In the genomic region with DNA sequence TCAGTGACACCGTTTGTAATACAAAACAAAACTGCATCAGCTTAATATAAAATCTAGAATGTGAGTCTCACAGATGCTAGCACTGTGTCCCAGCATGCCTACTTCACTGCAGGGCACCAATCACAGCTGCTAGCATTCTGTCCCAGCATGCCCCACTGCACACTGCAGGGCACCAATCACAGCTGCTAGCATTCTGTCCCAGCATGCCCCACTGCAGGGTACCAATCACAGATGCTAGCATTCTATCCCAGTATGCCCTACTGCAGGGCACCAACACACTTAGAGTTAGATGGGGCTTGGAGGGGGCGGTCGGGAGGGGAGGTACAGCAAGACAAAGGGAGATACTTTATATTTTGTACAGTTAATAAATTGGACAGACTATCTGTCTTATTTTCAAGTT, we compare ENCODE assay signal across 13 mouse cellular contexts. TPM values are rescaled to one million over a fixed set of nuclear protein-coding genes. Genes with fewer than 3 reads are reported as not detected.
DNase-seq lines count a peak whose midpoint lies in the region; ATAC-seq lines count a peak whose summit lies in the region.
"Had no signal": no experiment of that assay in that cellular context is flagged by ENCODE, and none has a peak within 500 bp of the region (broad histone marks: within the 10 kb centered on the region; RNA-seq: fewer than 3 reads in every experiment).

No protein-coding gene starts in this region.

- H3K36me3 ChIP-seq in neural tube, embryonic 13.5 days, result no peaks in the 10 kb centered on the region
- no peaks in the 10 kb centered on the region for H3K36me3 ChIP-seq in hindbrain, embryonic 15.5 days
- H3K36me3 ChIP-seq: heart, embryonic 13.5 days; stomach, embryonic 15.5 days had no signal

- 0 out of 2 replicates have a peak, but pooled peaks cover 4% of the 10 kb centered on the region for H3K9me3 ChIP-seq in neural tube, embryonic 13.5 days
- no peaks in the 10 kb centered on the region for H3K9me3 ChIP-seq in hindbrain, embryonic 15.5 days
- H3K9me3 ChIP-seq: stomach, embryonic 15.5 days had no signal

- H3K4me3 ChIP-seq in neural tube, embryonic 13.5 days, result no peak overlapping the region
- no peak overlapping the region for H3K4me3 ChIP-seq in hindbrain, embryonic 15.5 days
- H3K4me3 ChIP-seq: heart, embryonic 13.5 days; stomach, embryonic 15.5 days had no signal

- no peak overlapping the region for H3K27ac ChIP-seq in neural tube, embryonic 13.5 days (replicated peaks)
- no peak overlapping the region for H3K27ac ChIP-seq in hindbrain, embryonic 15.5 days (replicated peaks)
- H3K27ac ChIP-seq: heart, embryonic 13.5 days; macrophage; stomach, embryonic 15.5 days had no signal

- no peak overlapping the region for H3K4me2 ChIP-seq in neural tube, embryonic 13.5 days
- H3K4me2 ChIP-seq in hindbrain, embryonic 15.5 days, result no peak overlapping the region
- H3K4me2 ChIP-seq: heart, embryonic 13.5 days; liver, embryonic 11.5 days; lung, embryonic 14.5 days; stomach, embryonic 15.5 days had no signal

- H3K9ac ChIP-seq in neural tube, embryonic 13.5 days, result 0 out of 2 replicates have a peak overlapping the region, but pooled peaks have one; percentile 22
- H3K9ac ChIP-seq in hindbrain, embryonic 15.5 days, result no peak overlapping the region
- H3K9ac ChIP-seq: heart, embryonic 13.5 days; lung, embryonic 14.5 days; stomach, embryonic 15.5 days had no signal

- H3K4me1 ChIP-seq in neural tube, embryonic 13.5 days (replicated peaks), result 0 out of 2 replicates have a peak, but pooled peaks cover 3% of the 10 kb centered on the region
- peaks cover 7% of the 10 kb centered on the region for H3K4me1 ChIP-seq in hindbrain, embryonic 15.5 days (replicated peaks)
- H3K4me1 ChIP-seq: heart, embryonic 13.5 days; stomach, embryonic 15.5 days had no signal

- no peaks in the 10 kb centered on the region for H3K27me3 ChIP-seq in neural tube, embryonic 13.5 days
- H3K27me3 ChIP-seq in hindbrain, embryonic 15.5 days, result no peaks in the 10 kb centered on the region
- H3K27me3 ChIP-seq: heart, embryonic 13.5 days; stomach, embryonic 15.5 days had no signal

- ATAC-seq in neural tube, embryonic 13.5 days (ENCODE audit: low read depth), result peak; percentile 76
- peak; percentile 68; the same call in 1 of the 2 replicates for ATAC-seq in hindbrain, embryonic 15.5 days (ENCODE audit: low FRiP score, low read depth)
- no peak for ATAC-seq in megakaryocyte, adult 5-6 weeks (ENCODE audit: poor library complexity, severe bottlenecking)

- 68% methylated on average over 3 of the region's 3 CpGs for WGBS in neural tube, embryonic 13.5 days
- WGBS in hindbrain, embryonic 15.5 days, result 64% methylated on average over 3 of the region's 3 CpGs

- DNase-seq in cerebellum, postnatal 10 days, result peak; percentile 48 to 54
- DNase-seq in cerebellum, adult 9-10 months, result no peak
- no peak for DNase-seq in neural tube, embryonic 10.5 days (ENCODE audit: extremely low spot score, low spot score)
- no peak for DNase-seq in right cerebral cortex, adult 18-20 months
- no peak for DNase-seq in thymus, postnatal 36 days

RNA-seq across cellular contexts. Expression of a gene that starts 35.4 kb away (rescaled TPM):
- 1.5 and 1.8 TPM in 2 replicates for polyA plus RNA-seq in neural tube, embryonic 13.5 days (2015; fragmentation: Nextera tagmentation; extraction: Ambion mirVana)
- polyA plus RNA-seq in hindbrain, embryonic 15.5 days (2015; fragmentation: Nextera tagmentation; extraction: Ambion mirVana), result 1.3 and 1.4 TPM in 2 replicates
- 59.3 and 72.4 TPM in 2 replicates for total RNA-seq in megakaryocyte, adult 5-6 weeks (2015)
- 82.6 and 119 TPM in 2 replicates for total RNA-seq in megakaryocyte, adult 5-6 weeks (2017)

Comparison
In these comparisons a context has a peak if more than half of its experiments do, and no peak if none do; other contexts are left out.
1. DNase-seq: peak in cerebellum, postnatal 10 days (2 of 2); none in cerebellum, adult 9-10 months (single experiment), neural tube, embryonic 10.5 days (single experiment), right cerebral cortex, adult 18-20 months (single experiment) and thymus, postnatal 36 days (0 of 2).